Comparison of ENCODE assay signal across 8 mouse cellular contexts in the genomic region with DNA sequence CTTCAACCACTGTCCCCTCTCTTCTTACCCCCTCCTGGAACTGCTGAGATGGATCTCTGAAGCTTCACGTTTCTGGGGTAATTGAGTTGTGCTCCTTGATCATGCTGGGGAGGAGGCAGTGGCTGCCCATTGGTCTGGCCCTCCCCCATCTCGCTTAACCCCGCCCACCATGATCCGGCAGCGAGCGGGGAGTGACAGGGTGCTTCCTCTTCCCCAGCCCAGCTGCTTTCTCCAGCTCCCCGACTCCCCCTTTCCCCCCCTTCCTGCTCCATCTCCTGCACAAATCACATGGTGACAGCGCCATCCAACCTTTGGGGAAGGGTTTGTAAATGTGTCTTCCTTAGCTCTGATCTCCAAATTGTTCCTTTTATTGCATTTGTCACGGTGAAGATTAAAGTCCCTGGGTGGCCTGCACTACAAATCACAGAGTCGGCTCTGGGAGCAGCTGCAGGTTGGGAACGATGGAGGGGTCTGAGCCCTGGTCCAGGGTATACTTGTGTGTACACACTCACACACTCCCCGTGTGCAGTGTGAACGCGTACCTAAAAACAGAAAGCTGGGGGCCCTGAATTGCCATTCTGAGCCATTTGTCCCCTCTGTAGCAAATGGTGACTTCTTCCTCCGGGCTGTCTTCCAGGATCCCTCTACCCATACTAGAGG. TPM values are rescaled to one million over a fixed set of nuclear protein-coding genes. Genes with fewer than 3 reads are reported as not detected.
DNase-seq lines count a peak whose midpoint lies in the region; ATAC-seq and TF ChIP-seq lines count a peak whose summit lies in the region.

No protein-coding gene starts in this region.

- H3K9ac ChIP-seq in embryonic facial prominence, embryonic 14.5 days (ENCODE audit: low read depth, low read length) = peak overlapping the region; percentile 43
- H3K9ac ChIP-seq in heart, embryonic 15.5 days = peak overlapping the region; percentile 41
- H3K9ac ChIP-seq in kidney, postnatal 0 days (ENCODE audit: low read depth, low read length) = 0 out of 2 replicates have a peak overlapping the region, but pooled peaks have one; percentile 9
- H3K9ac ChIP-seq in neural tube, embryonic 12.5 days = no peak overlapping the region

- peak; percentile 56 for ATAC-seq in embryonic facial prominence, embryonic 14.5 days (ENCODE audit: low read depth)
- peak; percentile 63; the same call in 1 of the 2 replicates for ATAC-seq in heart, embryonic 15.5 days (replicated peaks; ENCODE audit: insufficient number of reproducible peaks, insufficient read depth, low FRiP score, low read depth)
- peak; percentile 34; the same call in 1 of the 2 replicates for ATAC-seq in kidney, postnatal 0 days (replicated peaks; ENCODE audit: low FRiP score, low read depth)
- peak; percentile 80 for ATAC-seq in neural tube, embryonic 12.5 days (ENCODE audit: low FRiP score, low read depth)

- H3K4me2 ChIP-seq in embryonic facial prominence, embryonic 14.5 days (ENCODE audit: low read depth, low read length) = peak overlapping the region; percentile 51
- H3K4me2 ChIP-seq in heart, embryonic 15.5 days = peak overlapping the region; percentile 70
- peak overlapping the region; percentile 52 for H3K4me2 ChIP-seq in kidney, postnatal 0 days (ENCODE audit: low read length)
- peak overlapping the region; percentile 53 for H3K4me2 ChIP-seq in neural tube, embryonic 12.5 days (replicated peaks)

- H3K27me3 ChIP-seq in embryonic facial prominence, embryonic 14.5 days (replicated peaks; ENCODE audit: control insufficient read depth, insufficient read depth, low read length) = no peaks in the 10 kb centered on the region
- H3K27me3 ChIP-seq in heart, embryonic 15.5 days = peaks cover 19% of the 10 kb centered on the region
- no peaks in the 10 kb centered on the region for H3K27me3 ChIP-seq in kidney, postnatal 0 days (ENCODE audit: insufficient read depth, low read length)
- peaks cover 16% of the 10 kb centered on the region for H3K27me3 ChIP-seq in neural tube, embryonic 12.5 days (replicated peaks)

- H3K4me3 ChIP-seq in embryonic facial prominence, embryonic 14.5 days (ENCODE audit: low read depth, low read length) = peak overlapping the region; percentile 23
- peak overlapping the region; percentile 41 for H3K4me3 ChIP-seq in heart, embryonic 15.5 days
- peak overlapping the region; percentile 14; the same call in 1 of the 2 replicates for H3K4me3 ChIP-seq in kidney, postnatal 0 days (replicated peaks; ENCODE audit: low read depth, low read length)
- H3K4me3 ChIP-seq in neural tube, embryonic 12.5 days = 0 out of 2 replicates have a peak overlapping the region, but pooled peaks have one; percentile 11

- 13% methylated on average over 15 of the region's 15 CpGs for WGBS in embryonic facial prominence, embryonic 14.5 days
- 14% methylated on average over 15 of the region's 15 CpGs for WGBS in heart, embryonic 15.5 days
- 8% methylated on average over 15 of the region's 15 CpGs for WGBS in kidney, postnatal 0 days
- 8% methylated on average over 15 of the region's 15 CpGs for WGBS in neural tube, embryonic 12.5 days

- H3K9me3 ChIP-seq in embryonic facial prominence, embryonic 14.5 days (ENCODE audit: control insufficient read depth, low read length) = no peaks in the 10 kb centered on the region
- H3K9me3 ChIP-seq in heart, embryonic 15.5 days (replicated peaks) = no peaks in the 10 kb centered on the region
- H3K9me3 ChIP-seq in kidney, postnatal 0 days (replicated peaks; ENCODE audit: low read length) = no peaks in the 10 kb centered on the region
- no peaks in the 10 kb centered on the region for H3K9me3 ChIP-seq in neural tube, embryonic 12.5 days

- peaks cover 10% of the 10 kb centered on the region; the same call in 1 of the 2 replicates for H3K4me1 ChIP-seq in embryonic facial prominence, embryonic 14.5 days (ENCODE audit: control insufficient read depth, insufficient read depth, low read length)
- peaks cover 26% of the 10 kb centered on the region for H3K4me1 ChIP-seq in heart, embryonic 15.5 days (replicated peaks)
- H3K4me1 ChIP-seq in kidney, postnatal 0 days (replicated peaks; ENCODE audit: insufficient read depth, low read length) = peaks cover 8% of the 10 kb centered on the region; the same call in 1 of the 2 replicates
- H3K4me1 ChIP-seq in neural tube, embryonic 12.5 days = peaks cover 47% of the 10 kb centered on the region

- TF ChIP-seq CTCF in kidney, postnatal 0 days (IDR thresholded peaks at IDR 0.05; ENCODE audit: low read depth) = no peak

- DNase-seq in 3134 (ENCODE audit: extremely low read depth, insufficient read length, low spot score) = peak; percentile 46
- peak; percentile 67 to 77 for DNase-seq in adrenal gland, adult 18-20 months (ENCODE audit: low spot score in 2 of 2)
- DNase-seq in embryonic facial prominence, embryonic 14.5 days (ENCODE audit: low spot score) = peak; percentile 75
- DNase-seq in kidney, postnatal 0 days (ENCODE audit: low spot score) = peak; percentile 89
- DNase-seq in lung, adult 18-20 months = peak; percentile 73 to 76
- peak; percentile 31 to 39 for DNase-seq in thymus, postnatal 36 days

- no peaks in the 10 kb centered on the region for H3K36me3 ChIP-seq in embryonic facial prominence, embryonic 14.5 days (ENCODE audit: control insufficient read depth, insufficient read depth, low read length)
- no peaks in the 10 kb centered on the region for H3K36me3 ChIP-seq in heart, embryonic 15.5 days
- H3K36me3 ChIP-seq in kidney, postnatal 0 days (ENCODE audit: insufficient read depth, low read length) = no peaks in the 10 kb centered on the region
- H3K36me3 ChIP-seq in neural tube, embryonic 12.5 days = no peaks in the 10 kb centered on the region

- H3K27ac ChIP-seq in embryonic facial prominence, embryonic 14.5 days (replicated peaks; ENCODE audit: low read depth, low read length) = no peak overlapping the region
- no peak overlapping the region for H3K27ac ChIP-seq in heart, embryonic 15.5 days
- no peak overlapping the region for H3K27ac ChIP-seq in kidney, postnatal 0 days
- peak overlapping the region; percentile 69 for H3K27ac ChIP-seq in neural tube, embryonic 12.5 days

RNA-seq across cellular contexts. Expression of gene Btrc, which starts 52.5 kb away (rescaled TPM):
- 10 to 100 TPM; 33.6 to 37.1 TPM for total RNA-seq in adrenal gland, adult 18-20 months (2021)
- polyA plus RNA-seq in embryonic facial prominence, embryonic 14.5 days (2014; fragmentation: Nextera tagmentation; extraction: Ambion mirVana) = 44.6 and 45.0 TPM in 2 replicates
- 26.7 and 31.9 TPM in 2 replicates for polyA plus RNA-seq in heart, embryonic 15.5 days (2015; fragmentation: Nextera tagmentation; extraction: Ambion mirVana)
- 29.5 and 33.8 TPM in 2 replicates for polyA plus RNA-seq in kidney, postnatal 0 days (2015; fragmentation: Nextera tagmentation; extraction: Ambion mirVana)
- 70.0 and 70.5 TPM in 2 replicates for polyA plus RNA-seq in neural tube, embryonic 12.5 days (2016; fragmentation: Nextera tagmentation; extraction: Ambion mirVana)

Comparison
In these comparisons a context has a peak if more than half of its experiments do, and no peak if none do; other contexts are left out.
1. DNase-seq: peak in every context shown above with its lines; median percentile 89 in kidney, postnatal 0 days; 75 in embryonic facial prominence, embryonic 14.5 days; 74 in lung, adult 18-20 months; 72 in adrenal gland, adult 18-20 months; 46 in 3134; 35 in thymus, postnatal 36 days.